Mouse (Mus musculus) MEL (cell line): Measurements from ENCODE around the gene 4930544D05Rik.

ENCODE experiments used
- CHD1 ChIP-seq: IDR thresholded peaks from 2 replicates; pipeline ENCODE4 v1.6.1; 2012; ENCODE audit warnings: low read depth, mild to moderate bottlenecking, inconsistent platforms, low read length, improper control_type of control experiment
- CHD2 ChIP-seq: IDR thresholded peaks from 2 replicates; pipeline ENCODE4 v1.6.1; 2011; ENCODE audit warnings: low read length, improper control_type of control experiment
- CTCF ChIP-seq, 3 experiments: IDR thresholded peaks in 2 of 3; conservative IDR thresholded peaks in 1 of 3; 2 replicates each; pipeline ENCODE4 v1.5.1; 2011 to 2012; ENCODE audit warnings: low read length in 3 of 3, low read depth in 2 of 3, mild to moderate bottlenecking in 2 of 3, improper control_type of control experiment in 1 of 3, inconsistent platforms in 1 of 3, mixed read lengths in 1 of 3, moderate library complexity in 1 of 3; ENCODE audit not compliant: control insufficient read depth in 1 of 3, insufficient read depth in 1 of 3, poor library complexity in 1 of 3, severe bottlenecking in 1 of 3
- EP300 ChIP-seq, 2 experiments: IDR thresholded peaks; 2 replicates each; pipeline ENCODE4 v1.6.1; 2011; ENCODE audit warnings: improper control_type of control experiment in 2 of 2, low read length in 2 of 2, low read depth in 1 of 2, mild to moderate bottlenecking in 1 of 2
- GATA1 ChIP-seq: IDR thresholded peaks from 2 replicates; pipeline ENCODE4 v1.6.1; 2011; ENCODE audit warnings: low read depth, low read length, improper control_type of control experiment
- HCFC1 ChIP-seq: IDR thresholded peaks from 2 replicates; pipeline ENCODE4 v1.6.1; 2012; ENCODE audit warnings: low read depth, mild to moderate bottlenecking, inconsistent platforms, low read length, improper control_type of control experiment, moderate library complexity
- MEF2A ChIP-seq: IDR thresholded peaks from 2 replicates; pipeline ENCODE4 v1.6.1; 2014; ENCODE audit warnings: low read depth, mild to moderate bottlenecking, inconsistent platforms, low read length, improper control_type of control experiment; ENCODE audit not compliant: poor library complexity, insufficient replicate concordance, severe bottlenecking; ENCODE audit errors: extremely low read depth
- MYC ChIP-seq: IDR thresholded peaks from 2 replicates; pipeline ENCODE4 v1.6.1; 2011; ENCODE audit warnings: low read depth, mild to moderate bottlenecking, low read length, improper control_type of control experiment, moderate library complexity
- POLR2A ChIP-seq, 2 experiments: IDR thresholded peaks; 2 replicates each; pipeline ENCODE4 v1.6.1; 2011 to 2012; ENCODE audit warnings: low read length in 2 of 2, mild to moderate bottlenecking in 2 of 2, control low read depth in 1 of 2, improper control_type of control experiment in 1 of 2, low read depth in 1 of 2, moderate library complexity in 1 of 2; ENCODE audit not compliant: control insufficient read depth in 1 of 2, insufficient read depth in 1 of 2, poor library complexity in 1 of 2
- POLR2AphosphoS5 ChIP-seq: IDR thresholded peaks from 2 replicates; pipeline ENCODE4 v1.6.1; 2012; ENCODE audit warnings: low read depth, borderline replicate concordance, mild to moderate bottlenecking, inconsistent platforms, low read length, moderate library complexity, mixed read lengths
- RCOR1 ChIP-seq: IDR thresholded peaks from 2 replicates; pipeline ENCODE4 v1.6.1; 2012; ENCODE audit warnings: low read depth, mild to moderate bottlenecking, inconsistent platforms, low read length, improper control_type of control experiment
- SMC3 ChIP-seq: IDR thresholded peaks from 2 replicates; pipeline ENCODE4 v1.6.1; 2011; ENCODE audit warnings: low read depth, low read length, improper control_type of control experiment
- UBTF ChIP-seq: IDR thresholded peaks from 2 replicates; pipeline ENCODE4 v1.6.1; 2012; ENCODE audit warnings: low read depth, mild to moderate bottlenecking, inconsistent platforms, low read length, improper control_type of control experiment, moderate library complexity, borderline replicate concordance; ENCODE audit not compliant: insufficient read depth

DNA sequence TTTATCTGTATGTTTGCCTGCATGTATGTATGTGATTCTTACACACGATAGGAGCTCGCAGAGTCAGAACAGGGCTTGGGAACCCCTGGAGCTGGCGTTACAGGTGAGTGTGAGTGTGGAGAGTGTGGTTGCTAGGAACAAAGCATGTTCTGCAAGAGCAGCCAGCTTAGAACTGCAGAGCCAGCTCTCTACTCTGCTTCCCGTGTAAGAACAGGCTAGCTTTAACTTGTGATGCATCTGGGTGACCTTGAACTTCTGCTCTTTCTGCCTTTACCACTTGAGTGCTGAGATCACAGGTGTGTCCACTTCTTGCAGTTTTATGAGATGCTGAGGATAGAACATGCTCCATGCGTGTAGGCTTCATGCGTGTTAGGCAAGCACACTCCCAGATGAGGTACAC lies 36.7 kb upstream of the 4930544D05Rik start:
- no peak for TF ChIP-seq UBTF
- TF ChIP-seq MEF2A = no peak
- TF ChIP-seq HCFC1 = no peak
- no peak for TF ChIP-seq CTCF (IDR thresholded peaks at IDR 0.05 in 2 of 3, conservative IDR thresholded peaks at IDR 0.05 in 1 of 3; ENCODE audit: control insufficient read depth in 1 of 3, insufficient read depth in 1 of 3, low read depth in 2 of 3, low read length in 3 of 3, poor library complexity in 1 of 3, severe bottlenecking in 1 of 3)
- no peak for TF ChIP-seq POLR2A (IDR thresholded peaks at IDR 0.05; ENCODE audit: control insufficient read depth in 1 of 2, insufficient read depth in 1 of 2, low read depth in 1 of 2, low read length in 2 of 2, poor library complexity in 1 of 2)
- TF ChIP-seq CHD1 = no peak
- TF ChIP-seq EP300 (IDR thresholded peaks at IDR 0.05; ENCODE audit: low read depth in 1 of 2, low read length in 2 of 2) = no peak
- no peak for TF ChIP-seq RCOR1
- no peak for TF ChIP-seq SMC3
- no peak for TF ChIP-seq POLR2AphosphoS5
- no peak for TF ChIP-seq GATA1
- no peak for TF ChIP-seq MYC
- no peak for TF ChIP-seq CHD2
